ENCODE assay signal across 12 mouse cellular contexts in the genomic region with DNA sequence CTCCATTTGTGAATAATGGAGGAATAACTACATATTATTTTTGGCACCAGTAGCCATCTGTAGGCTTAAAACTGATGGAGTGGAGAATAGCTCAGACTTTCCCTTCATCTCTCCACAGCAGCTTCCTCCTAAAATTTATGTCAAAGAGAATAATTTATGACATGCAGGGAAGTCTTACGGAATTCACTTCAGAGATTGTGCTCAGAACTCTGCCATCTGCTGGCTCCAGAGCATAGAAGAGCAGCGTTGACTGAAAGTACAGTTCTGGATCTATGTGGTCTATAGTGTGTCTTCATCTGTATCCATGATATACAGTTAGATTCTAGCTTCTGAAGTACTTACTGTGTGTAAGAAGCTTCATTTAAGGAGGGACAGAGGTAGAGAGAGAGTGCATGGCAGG. TPM values are rescaled to one million over a fixed set of nuclear protein-coding genes. Genes with fewer than 3 reads are reported as not detected.
A peak's percentile ranks its signal among the peaks of the same experiment; 100 is the strongest.
DNase-seq lines count a peak whose midpoint lies in the region; ATAC-seq and TF ChIP-seq lines count a peak whose summit lies in the region.
"Had no signal": no experiment of that assay in that cellular context is flagged by ENCODE, and none has a peak within 500 bp of the region (broad histone marks: within the 10 kb centered on the region; RNA-seq: fewer than 3 reads in every experiment).

No protein-coding gene starts in this region.

- in situ Hi-C loops in CH12.LX (cut with MboI; ENCODE audit: low pct_ligation_motif_present, low pct_unique_long_range_greater_than_20kb, low sequenced_read_pairs): no loop called here

- intact Hi-C loops in left cerebral cortex, postnatal 14 days (cut with DNase I): no loop called here

- no peaks in the 10 kb centered on the region for H3K4me1 ChIP-seq in embryonic facial prominence, embryonic 14.5 days (ENCODE audit: control insufficient read depth, insufficient read depth, low read length)
- peaks cover 11% of the 10 kb centered on the region; the same call in 1 of the 2 replicates for H3K4me1 ChIP-seq in embryonic facial prominence, embryonic 10.5 days
- no peaks in the 10 kb centered on the region for H3K4me1 ChIP-seq in CH12.LX (ENCODE audit: control insufficient read depth in 1 of 2, insufficient read depth in 2 of 2)
- H3K4me1 ChIP-seq: neural tube, embryonic 15.5 days had no signal

- peak; percentile 33 for DNase-seq in embryonic facial prominence, embryonic 14.5 days (ENCODE audit: low spot score)
- no peak for DNase-seq in embryonic facial prominence, embryonic 10.5 days (ENCODE audit: low spot score)
- DNase-seq in layer of hippocampus, adult 11-12 months (ENCODE audit: low spot score): peak; percentile 40
- DNase-seq in layer of hippocampus, adult 9-10 months (ENCODE audit: low spot score): no peak
- no peak for DNase-seq in CH12.LX (ENCODE audit: extremely low read depth)
- DNase-seq in left cerebral cortex, postnatal 14 days (ENCODE audit: low spot score in 2 of 2): peak; percentile 56 to 60
- DNase-seq in ovary, postnatal 14 days (ENCODE audit: low spot score): no peak
- DNase-seq: B cell, adult 2 months; cerebellum, adult 9-10 months; lung, postnatal 36 days had no signal

- no peak for ATAC-seq in embryonic facial prominence, embryonic 14.5 days (ENCODE audit: low read depth)
- no peak for ATAC-seq in granulocyte monocyte progenitor cell, adult 5-6 weeks (replicated peaks; ENCODE audit: poor library complexity, severe bottlenecking)

- no peaks in the 10 kb centered on the region for H3K27me3 ChIP-seq in embryonic facial prominence, embryonic 14.5 days (replicated peaks; ENCODE audit: control insufficient read depth, insufficient read depth, low read length)
- no peaks in the 10 kb centered on the region for H3K27me3 ChIP-seq in embryonic facial prominence, embryonic 10.5 days (replicated peaks; ENCODE audit: low read depth, poor library complexity, severe bottlenecking)
- peaks cover 31% of the 10 kb centered on the region for H3K27me3 ChIP-seq in CH12.LX (replicated peaks)
- H3K27me3 ChIP-seq: neural tube, embryonic 15.5 days had no signal

- no peak for TF ChIP-seq POLR2A in CH12.LX (IDR thresholded peaks at IDR 0.05; ENCODE audit: low read depth, low read length)

- H3K4me2 ChIP-seq in embryonic facial prominence, embryonic 14.5 days (ENCODE audit: low read depth, low read length): no peak overlapping the region
- no peak overlapping the region for H3K4me2 ChIP-seq in CH12.LX (ENCODE audit: insufficient read depth, low read depth, poor library complexity, severe bottlenecking)
- H3K4me2 ChIP-seq: neural tube, embryonic 15.5 days had no signal

- no peaks in the 10 kb centered on the region for H3K79me2 ChIP-seq in CH12.LX (replicated peaks; ENCODE audit: control insufficient read depth, extremely low read depth, insufficient read depth, poor library complexity, severe bottlenecking)

- no peak overlapping the region for H3K4me3 ChIP-seq in embryonic facial prominence, embryonic 14.5 days (ENCODE audit: low read depth, low read length)
- no peak overlapping the region for H3K4me3 ChIP-seq in embryonic facial prominence, embryonic 10.5 days
- H3K4me3 ChIP-seq in CH12.LX (replicated peaks in 1 of 3; ENCODE audit: low read depth in 2 of 3, low read length in 2 of 3, poor library complexity in 1 of 3): no peak overlapping the region
- H3K4me3 ChIP-seq: neural tube, embryonic 15.5 days had no signal

- TF ChIP-seq CTCF in CH12.LX (conservative IDR thresholded peaks at IDR 0.05 in 1 of 2, IDR thresholded peaks at IDR 0.05 in 1 of 2; ENCODE audit: low read depth in 2 of 2, low read length in 2 of 2): peak in 1 of 2 experiments; percentile 49; a peak in 2 of 4 replicates

- H3K27ac ChIP-seq in embryonic facial prominence, embryonic 14.5 days (replicated peaks; ENCODE audit: low read depth, low read length): no peak overlapping the region
- no peak overlapping the region for H3K27ac ChIP-seq in embryonic facial prominence, embryonic 10.5 days (replicated peaks)
- H3K27ac ChIP-seq in CH12.LX (ENCODE audit: insufficient read depth, low read depth): no peak overlapping the region
- H3K27ac ChIP-seq: neural tube, embryonic 15.5 days had no signal

- dilution Hi-C loops in CH12.LX (cut with MboI; ENCODE audit: extremely low pct_ligation_motif_present, extremely low pct_unique_long_range_greater_than_20kb, low sequenced_read_pairs): no loop called here

- 37% methylated on average over 2 of the region's 2 CpGs for WGBS in embryonic facial prominence, embryonic 14.5 days
- 68% methylated on average over 2 of the region's 2 CpGs for WGBS in embryonic facial prominence, embryonic 10.5 days

- TF ChIP-seq RAD21 in CH12.LX (IDR thresholded peaks at IDR 0.05; ENCODE audit: low read depth, low read length): no peak; the same call in none of the 2 replicates

- H3K36me3 ChIP-seq in embryonic facial prominence, embryonic 14.5 days (ENCODE audit: control insufficient read depth, insufficient read depth, low read length): no peaks in the 10 kb centered on the region
- H3K36me3 ChIP-seq in embryonic facial prominence, embryonic 10.5 days (replicated peaks): no peaks in the 10 kb centered on the region
- no peaks in the 10 kb centered on the region for H3K36me3 ChIP-seq in CH12.LX (replicated peaks in 1 of 2; ENCODE audit: control insufficient read depth in 1 of 2, insufficient read depth in 1 of 2, low read length in 1 of 2)

- no peaks in the 10 kb centered on the region for H3K9me3 ChIP-seq in embryonic facial prominence, embryonic 14.5 days (ENCODE audit: control insufficient read depth, low read length)
- H3K9me3 ChIP-seq in embryonic facial prominence, embryonic 10.5 days: no peaks in the 10 kb centered on the region
- no peaks in the 10 kb centered on the region for H3K9me3 ChIP-seq in CH12.LX (replicated peaks; ENCODE audit: low read length)
- H3K9me3 ChIP-seq: neural tube, embryonic 15.5 days had no signal

- no peak overlapping the region for H3K9ac ChIP-seq in embryonic facial prominence, embryonic 14.5 days (ENCODE audit: low read depth, low read length)
- no peak overlapping the region for H3K9ac ChIP-seq in CH12.LX (ENCODE audit: insufficient read depth, low read depth)
- H3K9ac ChIP-seq: neural tube, embryonic 15.5 days had no signal

- TF ChIP-seq EP300 in CH12.LX (IDR thresholded peaks at IDR 0.05; ENCODE audit: low read length): no peak

TF ChIP-seq in CH12.LX, 34 proteins besides CTCF, POLR2A, EP300 and RAD21:
- TF ChIP-seq ZKSCAN1 (IDR thresholded peaks at IDR 0.05; ENCODE audit: borderline replicate concordance, low read depth, low read length) (no peak), POLR2AphosphoS2 (IDR thresholded peaks at IDR 0.05; ENCODE audit: low read depth, low read length) (no peak), SMC3 (IDR thresholded peaks at IDR 0.05; ENCODE audit: low read depth, low read length) (peak; percentile 46; the same call in 1 of the 2 replicates), NRF1 (IDR thresholded peaks at IDR 0.05; ENCODE audit: low read depth, low read length) (no peak)

RNA-seq across cellular contexts. Expression of gene Atp8b5, which starts 22.9 kb away (rescaled TPM):
- polyA plus RNA-seq in embryonic facial prominence, embryonic 14.5 days (2014; fragmentation: Nextera tagmentation; extraction: Ambion mirVana): 0.14 and 0.36 TPM in 2 replicates
- 0.16 and 0.36 TPM in 2 replicates for polyA plus RNA-seq in embryonic facial prominence, embryonic 10.5 days (2016; fragmentation: Nextera tagmentation; extraction: Ambion mirVana)
- total RNA-seq in CH12.LX (2012; rRNA removed) (0.13 and 0.25 TPM in 2 replicates), CH12.LX (2014; rRNA removed) (0.34 and 0.54 TPM in 2 replicates)
- 0.90 and 1.3 TPM in 2 replicates for polyA plus RNA-seq in CH12.LX (2012; ENCODE audit: insufficient read length, low read depth)
- total RNA-seq in left cerebral cortex, postnatal 14 days (2021): under 1 TPM; 0.22 to 0.53 TPM
- total RNA-seq in granulocyte monocyte progenitor cell, adult 5-6 weeks (2014; fragmentation: Nextera tagmentation): 0.21 TPM in 1 of 2 replicates, not detected in the other
- total RNA-seq in granulocyte monocyte progenitor cell, adult 5-6 weeks (2017): 0.05 TPM in 1 of 2 replicates, not detected in the other

Comparison
In these comparisons a context has a peak if more than half of its experiments do, and no peak if none do; other contexts are left out.
1. DNase-seq: peak in embryonic facial prominence, embryonic 14.5 days (single experiment), layer of hippocampus, adult 11-12 months (single experiment) and left cerebral cortex, postnatal 14 days (2 of 2); none in embryonic facial prominence, embryonic 10.5 days (single experiment), layer of hippocampus, adult 9-10 months (single experiment), CH12.LX (single experiment) and ovary, postnatal 14 days (single experiment).